Mouse (Mus musculus) mouse embryonic stem cell (cell line): ENCODE data around the gene Kctd18.
"Not testable (repeated sequence)": the region's sequence is repeated elsewhere in the genome, so short reads cannot be mapped to it uniquely, and the experiment has no call there.

Experiments
- in situ Hi-C, 2 experiments: fragments of 300-500 bp; cut with MboI; formaldehyde crosslinking; loops; 1 replicate in 1 of 2; 3 replicates in 1 of 2; pipeline ENCODE4 v1.14.3; 2019 to 2020; ENCODE audit warnings: low sequenced_read_pairs in 2 of 2, low pct_unique_long_range_greater_than_20kb in 1 of 2, mixed read lengths in 1 of 2; ENCODE audit not compliant: unreplicated experiment in 1 of 2

Kctd18 gene

DNA sequence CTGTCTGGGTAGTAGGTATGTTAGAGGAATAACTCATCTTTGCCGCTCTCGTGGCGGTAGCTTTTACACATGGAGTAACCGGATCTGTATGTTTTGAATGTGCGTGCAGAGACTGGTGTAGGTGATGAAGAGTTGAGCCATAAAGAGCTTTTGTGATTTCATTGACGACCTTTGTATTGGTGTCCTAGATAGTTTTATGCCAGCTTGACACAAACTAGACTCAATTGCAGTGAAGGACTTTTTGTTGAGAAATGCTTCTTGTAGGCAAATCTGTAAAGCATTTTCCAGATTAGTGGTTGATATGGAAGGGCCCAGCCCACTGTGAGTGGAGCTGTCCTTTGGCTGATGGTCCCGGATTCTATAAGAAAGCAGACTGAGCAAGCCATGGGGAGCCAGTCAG lies at the start of gene Kctd18:
Gene Kctd18, minus strand, starts transcription at position 101 of the 400 bp plus-strand sequence.
- in situ Hi-C loops = loop anchor here in 1 of 2 experiments (25.0 kb wide), 1 partner anchor 393 kb away; the partner anchor contains the start of gene Clk1

DNA sequence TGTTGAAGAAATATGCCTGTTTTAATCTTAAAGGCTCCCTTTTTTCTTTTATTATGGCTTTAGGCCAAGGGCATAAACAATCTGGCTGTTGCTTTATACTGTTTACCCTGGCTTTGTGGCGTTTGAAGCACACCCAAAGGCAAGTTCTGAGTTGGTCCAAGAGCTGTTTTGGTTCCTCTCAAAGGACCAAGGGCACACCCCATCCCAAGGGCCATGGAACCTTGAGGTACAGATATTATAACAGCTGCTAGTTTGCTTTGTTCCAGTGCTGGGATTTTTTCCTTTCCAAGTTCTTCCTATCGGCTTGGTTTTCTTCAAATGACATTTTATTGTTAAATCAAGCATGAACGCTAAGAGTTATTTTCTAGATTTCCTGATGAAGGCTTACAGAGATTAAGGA lies 46.9 kb upstream of the Kctd18 start:
- in situ Hi-C loops = no loop called here

DNA sequence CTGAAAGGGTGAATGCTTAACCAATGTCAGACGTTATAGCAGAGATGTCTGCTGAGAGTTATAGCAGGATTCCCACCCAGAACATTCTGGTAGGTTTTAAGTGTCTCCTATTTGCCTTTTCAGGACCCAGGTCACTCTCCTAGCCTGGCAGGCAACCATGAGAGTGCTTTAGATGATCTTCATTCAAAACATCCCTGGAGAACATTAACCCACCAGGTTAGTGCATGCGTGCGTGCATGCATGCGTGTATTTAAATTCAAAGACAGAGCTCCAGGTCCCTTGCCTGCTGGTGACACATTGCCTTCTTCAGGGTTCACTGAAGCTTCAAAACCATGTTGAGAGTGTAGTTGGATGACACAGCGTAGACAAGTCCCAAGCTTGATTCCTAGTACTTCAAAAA lies 46.4 kb upstream of the Kctd18 start:
- in situ Hi-C loops = no loop called here

DNA sequence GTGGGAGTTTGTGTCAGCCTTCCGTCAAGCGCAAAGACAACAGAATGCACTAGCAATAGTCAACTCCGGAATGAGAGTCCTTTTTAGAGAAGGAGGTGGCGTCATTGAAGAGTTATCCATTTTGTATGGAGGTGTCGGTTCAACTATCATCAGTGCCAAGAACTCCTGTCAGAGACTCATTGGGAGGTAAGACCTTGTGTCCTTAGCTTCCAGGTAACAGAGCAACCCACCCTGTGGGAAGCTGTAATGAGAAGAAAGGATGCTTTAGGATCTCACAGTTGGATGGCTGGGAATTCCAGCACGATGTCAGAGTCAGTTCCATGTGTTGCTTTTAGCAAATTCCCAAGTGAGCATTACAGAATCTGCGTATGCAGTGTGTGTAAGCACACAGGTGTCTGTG lies 43.4 kb upstream of the Kctd18 start:
- in situ Hi-C loops = no loop called here

DNA sequence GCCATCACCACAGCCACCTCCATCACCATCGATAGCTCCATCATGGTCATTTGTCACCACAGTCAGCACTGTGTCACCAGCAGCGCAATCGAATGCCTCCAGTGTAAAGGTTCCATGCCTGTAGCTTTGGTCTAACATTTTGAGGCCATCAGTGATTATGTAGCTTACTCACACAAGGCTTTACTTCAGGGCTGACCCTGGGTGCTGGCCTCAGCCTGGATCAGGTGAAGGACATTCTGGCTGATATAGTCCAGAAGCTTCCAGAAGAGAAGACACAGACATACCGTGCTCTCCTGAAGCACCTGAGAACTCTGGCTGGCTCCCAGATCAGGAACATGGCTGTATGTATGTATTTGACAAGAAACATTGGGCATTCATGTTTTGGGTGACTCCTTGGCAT lies 40.1 kb upstream of the Kctd18 start:
- in situ Hi-C loops = no loop called here

DNA sequence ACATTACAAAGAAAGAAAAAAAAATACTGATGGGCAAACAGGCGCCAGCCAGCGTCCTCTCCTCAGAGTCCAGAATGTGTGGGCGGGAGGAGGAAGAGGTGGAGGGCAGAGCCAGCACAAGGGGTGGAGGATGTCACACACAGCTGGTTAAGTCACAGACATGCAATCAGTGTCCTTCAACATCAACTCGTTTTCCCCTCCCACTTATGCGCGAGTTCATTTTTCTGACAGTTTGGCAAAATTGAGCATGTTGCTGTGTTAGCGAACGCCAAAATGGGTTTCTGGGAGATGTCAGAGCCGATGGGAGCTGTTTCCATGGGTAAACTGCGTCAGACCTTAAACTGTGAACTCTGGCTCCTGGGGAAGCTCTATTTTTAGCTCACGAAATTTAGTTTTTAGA lies 38.2 kb upstream of the Kctd18 start:
- in situ Hi-C loops = no loop called here

DNA sequence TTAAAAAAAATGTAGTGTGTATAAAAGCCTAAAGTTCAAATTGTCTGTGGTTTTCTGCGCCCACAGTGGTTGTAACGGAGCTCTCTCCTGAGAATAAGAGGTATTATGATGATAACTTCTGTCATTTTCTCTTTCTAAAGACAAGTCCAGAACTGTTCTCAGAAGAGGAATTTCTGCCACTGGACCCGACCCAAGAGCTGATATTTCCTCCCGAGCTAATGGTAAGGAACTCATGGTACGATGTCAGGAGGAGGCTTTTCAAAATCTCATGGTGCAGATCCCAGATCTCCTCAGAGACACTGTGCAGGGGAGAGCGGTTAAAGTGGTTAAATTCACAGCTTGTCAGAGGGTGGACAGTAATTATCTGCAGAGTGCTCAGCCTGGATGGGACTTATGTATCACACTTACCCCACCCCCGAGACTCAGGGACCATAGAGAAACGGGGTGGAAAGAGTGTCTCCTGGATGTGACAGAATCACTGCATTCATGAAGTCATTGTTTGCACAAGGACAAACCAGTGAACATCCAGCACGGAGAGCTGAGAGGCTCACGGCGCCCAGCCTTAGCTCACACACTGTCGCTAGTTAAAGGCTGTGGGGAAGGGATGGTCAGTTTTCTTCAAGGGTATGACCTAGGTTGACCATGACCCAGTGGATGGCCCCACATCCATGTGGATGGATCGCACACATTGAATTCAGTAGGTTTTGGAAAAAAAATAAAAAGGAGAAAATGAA lies 37.5 kb upstream of the Kctd18 start:
- in situ Hi-C loops = no loop called here

DNA sequence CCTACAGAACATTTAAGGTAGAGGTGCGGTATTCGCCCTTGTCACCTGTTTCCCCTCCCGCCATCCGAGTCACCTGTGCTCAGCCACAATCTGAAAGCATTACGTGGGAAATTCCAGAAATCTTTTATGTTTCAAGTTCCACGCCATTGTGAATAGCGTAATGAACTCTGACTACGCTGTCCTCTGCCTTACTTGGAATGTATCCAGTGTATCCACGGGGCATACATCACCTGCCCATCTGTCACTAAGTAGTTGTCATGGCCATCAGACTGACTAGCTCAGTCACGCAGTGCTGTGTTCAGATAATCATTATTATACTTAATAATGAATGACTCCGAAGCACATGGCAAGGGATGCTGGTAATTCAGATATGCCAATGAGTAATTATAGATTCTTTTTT lies 36.8 kb upstream of the Kctd18 start:
- in situ Hi-C loops = no loop called here

DNA sequence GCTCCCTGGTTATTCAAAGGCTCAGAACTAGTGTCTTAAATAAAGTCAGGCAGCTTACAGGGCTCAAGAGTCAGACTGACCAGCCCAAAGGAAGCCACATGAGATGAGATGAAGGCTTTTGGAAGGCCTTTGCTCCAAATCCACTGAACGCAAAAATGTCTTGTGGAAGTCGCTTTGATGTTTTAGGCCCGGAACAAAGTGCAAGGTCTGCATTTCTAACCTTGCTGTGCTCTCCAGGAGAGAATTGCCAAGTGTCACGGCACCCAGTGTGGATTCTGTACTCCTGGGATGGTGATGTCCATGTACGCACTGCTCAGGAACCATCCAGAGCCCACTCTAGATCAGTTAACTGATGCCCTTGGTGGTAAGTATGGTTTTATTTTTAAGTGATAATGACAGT lies 30.4 kb upstream of the Kctd18 start:
- in situ Hi-C loops = no loop called here

DNA sequence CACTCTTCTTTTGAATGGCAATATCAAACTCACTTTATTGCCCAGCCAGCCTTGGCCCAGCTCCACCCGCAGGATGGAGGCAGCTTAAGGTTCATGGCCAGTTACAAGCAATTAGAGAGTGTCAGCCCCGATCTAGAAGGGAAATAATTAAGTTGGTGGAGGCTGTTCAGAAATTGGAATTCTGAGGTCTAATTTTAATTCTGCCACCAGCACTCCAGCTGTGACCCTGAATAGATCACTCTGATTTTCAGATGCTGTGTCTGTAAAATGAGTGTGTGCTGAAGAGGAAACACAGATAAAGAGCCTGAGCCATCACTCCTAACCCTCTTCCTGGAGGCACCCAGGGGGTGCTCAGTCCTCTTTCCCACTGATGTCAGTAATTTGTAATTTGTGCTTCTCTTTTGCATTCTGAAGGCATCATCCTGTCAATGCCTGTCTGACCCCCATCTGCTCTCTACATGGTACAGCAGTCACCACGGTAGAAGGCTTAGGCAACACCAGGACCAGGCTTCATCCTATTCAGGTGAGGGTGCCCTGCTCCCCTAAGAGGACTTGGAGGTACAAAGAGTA lies 28.1 kb upstream of the Kctd18 start:
- in situ Hi-C loops = no loop called here

DNA sequence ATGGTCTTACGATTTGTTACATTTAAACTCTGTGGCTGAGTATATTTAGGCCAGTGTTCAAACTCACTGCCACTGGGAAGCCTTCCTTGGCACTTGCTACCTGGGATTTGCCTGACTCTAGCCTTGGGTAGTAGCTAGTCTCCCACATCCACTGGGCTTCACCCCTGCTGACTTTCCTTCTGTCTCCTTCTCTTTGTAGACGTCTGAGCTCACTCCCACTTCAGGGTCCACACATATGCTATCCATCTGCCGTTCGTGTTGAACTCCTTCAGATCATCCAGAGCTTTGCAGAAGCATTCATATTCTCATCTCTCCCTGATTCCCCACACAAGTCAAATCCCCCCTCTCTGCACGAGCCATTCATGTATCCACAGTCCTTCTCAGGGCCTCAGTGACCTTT lies 26.8 kb upstream of the Kctd18 start:
- in situ Hi-C loops = no loop called here

DNA sequence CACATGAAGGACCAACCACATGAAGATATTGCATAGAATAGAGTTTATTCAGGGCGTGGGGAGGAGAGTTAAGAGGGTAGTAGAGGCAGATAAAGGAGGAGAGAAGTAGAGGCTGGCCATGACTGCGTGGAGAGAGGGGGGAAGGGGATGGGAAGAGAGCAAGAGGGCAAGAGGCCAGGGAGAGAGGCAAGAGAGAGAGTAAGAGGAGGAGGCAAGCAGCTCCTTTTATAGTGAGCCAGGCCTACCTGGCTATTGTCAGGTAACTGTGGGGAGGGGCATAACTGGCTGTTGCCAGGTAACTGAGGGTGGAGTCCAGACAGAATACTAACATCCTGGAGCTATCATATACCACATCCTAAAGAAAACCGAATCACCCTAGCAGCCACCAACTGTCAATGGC lies 26.3 kb upstream of the Kctd18 start:
- in situ Hi-C loops = no loop called here

DNA sequence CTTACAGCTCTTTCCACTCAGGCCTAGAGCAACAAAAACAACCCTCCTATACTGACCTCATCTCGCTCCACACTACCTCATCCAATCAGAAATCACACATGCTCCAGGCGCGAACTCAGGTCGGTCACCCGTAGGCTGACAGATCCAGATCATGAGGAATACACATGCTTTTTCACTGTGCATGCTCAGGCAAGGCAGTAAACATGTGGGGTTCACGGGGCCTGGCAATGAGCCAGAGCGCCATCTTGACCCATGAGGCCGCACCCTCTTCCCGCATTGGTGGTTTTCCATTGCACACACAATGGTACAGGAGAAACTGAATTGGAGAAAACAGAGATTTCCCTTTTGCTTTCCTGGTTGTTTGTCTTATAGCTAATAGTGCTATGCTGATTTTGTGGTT lies 18.6 kb upstream of the Kctd18 start:
- in situ Hi-C loops = not testable (repeated sequence)

DNA sequence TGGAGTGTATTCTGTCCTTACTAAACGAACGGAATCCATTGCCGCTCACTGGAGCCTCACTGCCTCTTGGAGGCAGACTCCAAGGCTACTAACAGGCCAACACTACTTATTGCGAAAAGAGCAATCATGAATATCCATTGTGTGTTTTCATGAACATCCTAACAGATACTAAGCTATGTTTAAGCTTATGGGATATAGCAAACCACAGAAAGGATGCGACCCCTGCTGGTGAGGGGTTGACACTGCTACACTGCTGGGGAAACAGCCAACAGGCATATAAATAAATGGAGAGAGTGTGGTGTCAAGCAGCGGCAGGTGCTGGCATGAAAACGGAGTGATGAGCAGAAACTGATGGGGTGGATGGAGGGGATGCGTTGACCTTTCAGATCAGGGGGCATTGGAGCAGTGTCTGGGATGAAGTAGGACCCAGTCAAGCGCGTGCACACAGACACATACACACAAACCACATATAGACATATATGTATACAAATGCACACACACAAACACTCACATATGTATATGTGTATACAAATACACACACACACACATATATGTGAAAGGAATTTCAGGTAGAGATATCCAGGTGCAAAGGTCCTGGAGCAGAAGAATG lies 12.5 kb upstream of the Kctd18 start:
- in situ Hi-C loops = no loop called here

DNA sequence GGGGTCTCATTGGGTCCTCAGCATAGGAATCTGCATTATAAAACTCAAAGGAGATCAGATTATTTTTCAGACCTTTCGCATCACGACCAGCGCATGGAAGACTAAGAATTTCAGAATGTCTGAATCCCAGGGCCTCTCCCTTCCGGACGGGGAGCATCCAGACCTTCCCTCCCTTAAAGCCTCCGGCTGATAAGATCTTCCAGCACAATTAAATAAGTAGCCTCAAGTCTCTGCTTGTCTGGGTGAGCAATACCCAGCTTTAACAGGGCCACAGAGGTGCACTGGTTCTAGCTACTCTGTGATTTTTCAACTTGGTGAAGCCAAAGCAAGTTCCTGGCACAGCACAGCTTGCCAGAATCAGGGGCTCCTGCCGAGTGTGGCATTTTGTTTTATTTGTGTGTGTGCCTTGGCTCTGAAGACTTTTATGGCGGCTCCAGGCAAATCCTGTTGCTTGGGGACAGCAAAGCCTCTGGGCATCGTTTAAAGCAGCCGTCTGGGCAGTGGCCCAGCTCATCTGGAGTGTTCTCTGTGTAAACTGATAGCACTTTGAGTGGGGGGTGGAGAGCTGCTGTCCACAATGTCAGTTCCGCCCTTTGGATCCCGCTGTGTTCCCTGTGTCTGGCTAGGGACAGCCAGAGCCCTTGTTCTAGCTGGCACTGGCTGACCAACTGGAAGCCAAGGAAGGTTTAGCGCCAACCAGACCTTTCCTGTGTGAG lies 11.6 kb upstream of the Kctd18 start:
- in situ Hi-C loops = no loop called here

DNA sequence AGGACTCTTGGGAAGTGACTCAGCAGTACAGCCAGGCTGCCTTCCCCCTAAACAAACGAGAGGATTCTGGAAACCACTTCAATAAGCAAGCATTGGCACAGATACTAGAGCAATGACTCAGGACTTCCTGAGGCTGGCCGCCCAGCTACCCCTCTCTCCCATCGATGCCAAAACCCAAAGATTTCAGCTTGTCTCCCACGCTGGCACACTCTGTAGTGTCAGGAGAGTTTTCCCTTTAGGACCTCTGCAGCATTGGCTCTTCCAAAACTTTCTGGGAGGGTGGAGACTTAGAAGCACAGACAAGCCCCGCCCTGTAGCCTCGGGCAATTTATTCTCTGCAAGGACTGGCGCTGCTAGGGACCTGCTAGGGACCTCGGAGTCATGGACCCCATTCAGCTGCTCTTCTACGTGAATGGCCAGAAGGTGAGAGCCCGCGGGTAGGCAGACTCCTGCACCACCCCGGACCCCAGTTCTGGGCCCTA lies 10.9 kb upstream of the Kctd18 start, which contains the start of gene Aox1:
Gene Aox1, plus strand, starts transcription at position 296 of the 482 bp plus-strand sequence.
- in situ Hi-C loops = no loop called here

DNA sequence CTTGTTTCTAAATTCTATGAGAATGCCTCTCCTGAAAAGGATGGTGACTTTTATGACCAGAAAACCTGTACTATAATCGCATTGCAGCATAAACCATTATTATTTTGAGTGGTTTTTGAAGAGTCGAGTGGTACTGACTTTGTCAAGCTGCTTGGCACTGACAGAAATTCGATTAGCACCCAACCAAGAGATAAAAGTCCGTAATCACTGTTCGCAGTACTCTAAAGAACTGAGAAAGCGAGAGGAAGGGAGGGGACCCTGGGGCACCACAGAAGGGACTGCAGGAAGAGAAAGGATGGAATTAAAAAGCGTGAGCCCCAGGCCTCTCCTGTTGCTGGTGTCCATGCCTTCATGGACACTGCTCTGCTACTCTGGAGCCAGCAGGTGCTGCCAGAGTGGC lies 9.0 kb upstream of the Kctd18 start:
- in situ Hi-C loops = no loop called here

DNA sequence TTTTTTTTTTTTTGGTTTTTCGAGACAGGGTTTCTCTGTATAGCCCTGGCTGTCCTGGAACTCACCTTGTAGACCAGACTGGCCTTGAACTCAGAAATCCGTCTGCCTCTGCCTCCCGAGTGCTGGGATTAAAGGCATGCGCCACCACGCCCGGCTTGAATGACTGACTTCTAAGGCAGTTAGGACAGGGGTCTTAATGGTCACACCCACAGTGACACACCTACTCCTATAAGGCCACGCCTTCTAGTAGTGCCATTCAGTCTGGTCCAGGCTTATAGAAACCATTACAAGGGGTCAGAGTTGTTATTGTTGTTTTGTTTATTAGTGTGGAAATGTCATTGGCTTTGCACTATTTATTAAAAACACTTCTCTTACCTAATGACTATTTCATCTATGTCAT lies 12.4 kb downstream of the Kctd18 start:
- in situ Hi-C loops = loop anchor here in 1 of 2 experiments (25.0 kb wide), 1 partner anchor 406 kb away; the partner anchor contains the start of gene Clk1

DNA sequence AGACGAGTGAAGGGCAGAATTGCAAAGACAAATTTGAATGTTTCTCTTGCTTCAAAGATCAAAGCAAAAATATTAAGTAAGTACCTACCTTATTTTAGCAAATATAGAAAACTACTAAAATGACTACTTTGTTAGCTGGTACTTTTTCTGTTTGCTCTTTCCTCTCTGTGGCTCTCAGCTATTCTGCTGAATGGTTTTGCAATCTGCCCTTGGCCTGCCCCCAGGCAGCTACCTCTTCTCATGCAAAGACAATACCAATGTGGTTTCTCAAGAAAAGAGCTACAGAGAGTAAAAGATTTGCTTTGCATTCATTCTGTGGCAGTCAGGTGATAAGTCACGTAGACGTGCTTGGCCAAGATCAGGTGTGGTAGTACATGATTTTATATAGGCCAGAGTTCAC lies 20.6 kb downstream of the Kctd18 start:
- in situ Hi-C loops = no loop called here
